Mouse (Mus musculus) layer of hippocampus, adult 2 months (tissue): ENCODE data around the gene Col4a3bp. TPM values are rescaled to one million over a fixed set of nuclear protein-coding genes. Genes with fewer than 3 reads are reported as not detected.

Experiments used
- DNase-seq, 2 experiments: peaks; one replicate each; pipeline ENCODE4 v3.0.0; 2022; ENCODE audit warnings: low spot score in 2 of 2
- H3K27ac ChIP-seq: fragments of 200-600 bp; 2 replicates; pipeline ENCODE4 v1.8.1; 2022
- H3K4me3 ChIP-seq: fragments of 200-600 bp; 2 replicates; pipeline ENCODE4 v1.8.1; 2022; ENCODE audit warnings: mild to moderate bottlenecking
- CTCF ChIP-seq: fragments of 200-600 bp; conservative IDR thresholded peaks from 2 replicates; pipeline ENCODE4 v1.8.1; 2022; ENCODE audit warnings: antibody characterized with exemption, mild to moderate bottlenecking, moderate library complexity
- total RNA-seq, 2 experiments: library from RNA; stranded (reverse); gene quantifications; 2 replicates each; pipeline ENCODE4 v1.2.3; 2021

The Col4a3bp gene
- total RNA-seq, 2 experiments from 2014 or later: 63.7 to 64.4 TPM

- no peak for TF ChIP-seq CTCF
- no peak overlapping the region for H3K4me3 ChIP-seq
- no peak for DNase-seq
These were observed 15.4 kb upstream of the Col4a3bp start for GRCm38 (mm10) chr13:96527022-96527421.

GRCm38 (mm10) chr13:96527856-96528255 is 14.6 kb upstream of the Col4a3bp start:
- Histone ChIP-seq H3K4me3 (no peak overlapping the region), H3K27ac (no peak overlapping the region)
- no peak for TF ChIP-seq CTCF
- no peak for DNase-seq

More at GRCm38 (mm10) chr13:96527022-96527421, 15.4 kb upstream of the Col4a3bp start:
- H3K27ac ChIP-seq: no peak overlapping the region

DNA sequence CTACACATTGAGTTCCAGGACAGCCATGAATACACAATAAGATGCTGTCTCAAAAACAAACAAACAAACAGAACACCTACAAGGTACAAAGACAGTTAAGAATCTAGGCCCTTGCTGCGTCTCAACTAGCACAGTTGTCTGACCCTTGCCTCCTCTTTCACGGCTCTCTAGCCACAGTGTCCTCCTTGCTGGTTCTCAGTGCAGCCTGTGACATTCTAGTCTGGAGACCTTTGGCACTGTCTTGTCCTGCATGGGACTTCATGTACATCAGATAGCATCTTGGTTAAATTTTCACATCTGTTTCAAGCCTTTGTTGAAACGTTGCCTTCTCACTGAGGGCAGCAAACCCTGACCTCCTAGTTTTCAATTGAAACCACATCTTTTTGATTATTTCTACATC is 13.6 kb upstream of the Col4a3bp start:
- TF ChIP-seq CTCF: no peak
- Histone ChIP-seq H3K4me3 (no peak overlapping the region), H3K27ac (no peak overlapping the region)
- DNase-seq: no peak

DNA sequence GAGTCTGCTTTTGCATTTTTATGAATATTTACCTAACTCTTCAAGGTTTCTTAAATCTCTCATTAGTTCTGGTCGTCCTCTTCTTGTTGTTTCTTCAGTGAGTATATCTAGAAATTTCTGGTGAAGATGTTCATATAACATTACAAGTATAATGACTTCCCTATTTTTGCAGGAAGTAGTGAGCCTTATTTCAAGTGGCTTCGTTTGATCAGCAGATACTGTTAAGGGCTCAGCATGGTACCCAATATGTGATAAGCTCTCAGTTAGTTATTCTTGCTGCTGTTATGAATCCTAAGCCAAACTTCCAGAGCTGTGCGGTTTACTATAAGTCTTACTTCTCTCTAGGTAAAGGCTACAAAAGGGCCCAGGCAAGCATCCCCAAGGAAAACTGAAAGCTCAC is 12.9 kb upstream of the Col4a3bp start:
- TF ChIP-seq CTCF: no peak
- Histone ChIP-seq H3K27ac (no peak overlapping the region), H3K4me3 (no peak overlapping the region)
- DNase-seq: no peak

- Histone ChIP-seq H3K4me3 (no peak overlapping the region), H3K27ac (no peak overlapping the region)
- TF ChIP-seq CTCF: no peak
- DNase-seq: no peak
These were observed 12.4 kb upstream of the Col4a3bp start for GRCm38 (mm10) chr13:96530064-96530463.

- H3K4me3 ChIP-seq: no peak overlapping the region
- no peak for DNase-seq
- TF ChIP-seq CTCF: no peak
- no peak overlapping the region for H3K27ac ChIP-seq
These were observed 10.2 kb upstream of the Col4a3bp start for GRCm38 (mm10) chr13:96532176-96532575.

DNA sequence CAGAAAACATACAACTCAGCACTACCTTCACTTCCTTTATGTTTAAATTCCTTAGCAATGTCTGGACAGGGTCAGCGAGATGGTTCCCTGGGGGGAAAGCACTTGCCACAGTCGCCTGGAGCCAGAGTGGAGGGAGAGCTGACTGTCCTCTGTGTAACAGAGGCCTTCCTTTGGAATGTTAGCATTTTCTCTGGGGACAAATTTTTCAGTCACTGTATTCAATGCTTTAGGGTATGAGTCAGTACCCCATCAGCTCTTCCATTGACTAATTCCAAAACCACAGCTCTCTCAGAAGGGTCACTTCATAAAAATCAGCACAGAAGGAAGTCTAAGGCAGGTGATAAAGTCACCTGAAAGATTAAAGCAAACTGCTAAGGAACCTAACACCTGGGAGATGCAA is 8.7 kb upstream of the Col4a3bp start:
- Histone ChIP-seq H3K27ac (no peak overlapping the region), H3K4me3 (no peak overlapping the region)
- no peak for TF ChIP-seq CTCF

GRCm38 (mm10) chr13:96536821-96537572 is 5.4 kb upstream of the Col4a3bp start:
- no peak for TF ChIP-seq CTCF
- DNase-seq: no peak
- Histone ChIP-seq H3K27ac (no peak overlapping the region), H3K4me3 (no peak overlapping the region)

More for the DNA sequence above, 8.7 kb upstream of the Col4a3bp start:
- no peak for DNase-seq

- Histone ChIP-seq H3K4me3 (no peak overlapping the region), H3K27ac (no peak overlapping the region)
- no peak for TF ChIP-seq CTCF
- DNase-seq: no peak
These were observed 4.3 kb upstream of the Col4a3bp start for GRCm38 (mm10) chr13:96538103-96538502.

DNA sequence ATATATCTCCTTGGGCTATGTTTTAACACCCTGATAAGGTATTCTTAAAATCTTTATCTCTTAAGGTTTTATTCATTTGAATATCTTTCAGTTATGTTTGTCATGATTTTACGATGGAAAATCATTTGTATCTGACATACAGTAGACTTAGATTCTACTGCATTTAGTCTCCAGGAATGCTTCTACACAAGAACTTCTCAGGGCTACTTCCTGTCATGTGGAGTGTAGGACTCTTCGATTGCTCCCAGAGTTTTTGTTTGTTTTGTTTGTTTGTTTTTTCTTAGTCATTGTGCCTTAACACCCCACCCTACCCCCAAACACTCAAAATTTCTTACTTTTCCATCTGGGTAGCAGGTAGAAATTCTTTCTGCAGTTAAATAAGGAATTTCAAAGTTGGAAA is 1.0 kb upstream of the Col4a3bp start:
- peak overlapping the region; percentile 71 for H3K4me3 ChIP-seq
- TF ChIP-seq CTCF: no peak
- no peak for DNase-seq
- H3K27ac ChIP-seq: peak overlapping the region; percentile 98

DNA sequence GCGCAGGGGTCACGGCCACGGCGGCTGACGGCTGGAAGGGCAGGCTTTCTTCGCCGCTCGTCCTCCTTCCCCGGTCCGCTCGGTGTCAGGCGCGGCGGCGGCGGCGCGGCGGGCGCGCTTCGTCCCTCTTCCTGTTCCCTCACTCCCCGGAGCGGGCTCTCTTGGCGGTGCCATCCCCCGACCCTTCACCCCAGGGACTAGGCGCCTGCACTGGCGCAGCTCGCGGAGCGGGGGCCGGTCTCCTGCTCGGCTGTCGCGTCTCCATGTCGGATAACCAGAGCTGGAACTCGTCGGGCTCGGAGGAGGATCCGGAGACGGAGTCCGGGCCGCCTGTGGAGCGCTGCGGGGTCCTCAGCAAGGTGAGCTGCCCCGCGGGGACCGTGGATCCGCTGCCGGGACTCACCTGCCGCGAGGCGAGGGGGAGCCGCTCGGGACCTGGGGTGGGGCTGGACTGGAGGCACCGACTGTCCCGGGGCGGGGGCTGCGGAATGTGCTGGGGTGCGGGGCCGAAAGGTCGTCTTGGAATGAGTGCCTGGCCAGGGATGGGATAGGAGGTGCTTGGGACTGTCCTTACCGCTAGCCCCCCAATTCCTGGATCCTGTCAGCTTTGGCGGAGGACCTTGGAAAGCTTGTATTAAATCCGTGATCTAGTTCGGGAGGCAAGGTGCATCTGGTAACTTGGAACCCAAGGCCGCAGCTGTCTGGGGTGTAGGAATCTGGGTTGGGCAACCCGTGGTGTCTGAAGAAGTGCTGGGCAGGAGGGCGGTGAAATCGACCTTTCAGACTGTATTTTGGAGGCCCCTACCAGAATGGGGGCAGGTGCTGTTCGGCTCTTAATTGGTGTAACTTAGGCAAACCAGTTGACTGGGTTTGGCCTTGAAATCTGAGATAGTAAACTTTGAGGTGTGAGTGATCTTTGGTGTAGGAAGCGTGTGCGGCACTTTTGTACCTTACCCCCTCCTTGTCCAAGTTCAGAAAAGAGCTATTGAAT is 778 bp downstream of the Col4a3bp start:
- peak; percentile 8 to 45 for DNase-seq
- Histone ChIP-seq H3K4me3 (peak overlapping the region; percentile 71), H3K27ac (peak overlapping the region; percentile 98)
- no peak for TF ChIP-seq CTCF

DNA sequence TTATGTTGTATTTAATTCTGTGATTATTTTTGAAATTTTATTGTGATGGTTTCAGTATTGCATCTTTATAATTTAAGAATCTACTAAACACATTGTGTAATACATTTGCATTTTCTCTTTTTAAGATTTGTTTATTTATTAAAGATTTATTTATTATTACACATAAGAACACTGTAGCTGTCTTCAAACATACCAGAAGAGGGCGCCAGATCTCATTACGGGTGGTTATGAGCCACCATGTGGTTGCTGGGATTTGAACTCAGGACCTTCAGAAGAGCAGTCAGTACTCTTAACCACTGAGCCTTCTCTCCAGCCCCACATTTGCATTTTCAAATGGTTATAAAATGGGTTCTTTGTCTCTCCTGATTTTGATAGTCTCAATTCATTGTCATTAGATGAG is 2.1 kb downstream of the Col4a3bp start:
- Histone ChIP-seq H3K4me3 (peak overlapping the region; percentile 71), H3K27ac (peak overlapping the region; percentile 98; the same call in 1 of the 2 replicates)
- peak; percentile 71 for TF ChIP-seq CTCF
- no peak for DNase-seq

- Histone ChIP-seq H3K4me3 (no peak overlapping the region), H3K27ac (no peak overlapping the region)
- DNase-seq: no peak
- TF ChIP-seq CTCF: no peak
These were observed 4.8 kb downstream of the Col4a3bp start for GRCm38 (mm10) chr13:96547250-96547649.
